Mouse (Mus musculus): ENCODE results near the gene Cdk15. TPM values are rescaled to one million over a fixed set of nuclear protein-coding genes. Genes with fewer than 3 reads are reported as not detected.

Gene Cdk15
- polyA plus RNA-seq, 1 experiment: not detected

DNA sequence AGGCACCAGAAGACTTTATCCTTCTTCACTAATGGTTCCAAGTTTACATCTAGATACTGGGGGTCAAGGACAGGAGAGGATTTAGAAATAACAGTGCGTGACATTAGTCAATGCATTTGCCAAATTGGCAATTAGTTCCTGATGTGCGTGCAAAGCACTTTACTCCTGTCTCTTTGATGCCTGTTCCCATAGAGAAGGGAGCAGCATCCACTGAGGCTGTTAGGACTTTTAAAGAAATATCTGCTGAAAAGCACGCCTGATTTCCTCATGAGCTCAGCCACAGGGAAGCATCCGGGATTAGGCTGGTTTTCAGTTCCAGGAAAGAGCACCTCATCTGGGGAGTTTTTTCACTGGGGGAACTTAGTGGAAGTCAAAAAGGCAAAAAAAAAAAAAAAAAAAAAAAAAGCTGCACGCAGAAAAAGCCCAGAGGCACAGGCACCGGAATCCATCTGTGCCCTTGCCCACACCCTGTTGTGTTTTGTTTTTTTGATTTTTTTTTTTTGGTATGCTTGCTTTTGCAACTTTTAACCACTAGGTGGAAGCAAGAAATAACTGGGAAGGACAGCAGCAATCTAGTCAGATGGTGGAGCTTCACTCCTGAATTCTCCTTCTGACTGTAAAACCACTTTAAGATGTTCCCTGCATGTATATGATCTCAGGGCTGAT is 59.8 kb downstream of the Cdk15 start:
- Histone ChIP-seq H3K9me3 (replicated peaks; ENCODE audit: control insufficient read depth, insufficient read depth, low read length, poor library complexity, severe bottlenecking) (no peaks in the 10 kb centered on the region), H3K27me3 (ENCODE audit: control insufficient read depth, insufficient read depth, low read length, poor library complexity, severe bottlenecking) (no peaks in the 10 kb centered on the region), H3K4me1 (ENCODE audit: control insufficient read depth, insufficient read depth, low read length) (peaks cover 4% of the 10 kb centered on the region), H3K27ac (ENCODE audit: insufficient read depth, low read length) (no peak overlapping the region), H3K4me3 (ENCODE audit: low read depth, low read length) (no peak overlapping the region), H3K9ac (ENCODE audit: low read depth, poor library complexity, severe bottlenecking) (no peak overlapping the region), H3K36me3 (ENCODE audit: control insufficient read depth, insufficient read depth, low read length, poor library complexity, severe bottlenecking) (no peaks in the 10 kb centered on the region)
- TF ChIP-seq CTCF (IDR thresholded peaks at IDR 0.05; ENCODE audit: low read depth, low read length) (peak; percentile 9), POLR2A (IDR thresholded peaks at IDR 0.05; ENCODE audit: insufficient read depth, low read length) (no peak)

- Histone ChIP-seq H3K4me1 (ENCODE audit: control insufficient read depth, insufficient read depth, low read length) (peaks cover 6% of the 10 kb centered on the region), H3K9me3 (replicated peaks; ENCODE audit: control insufficient read depth, insufficient read depth, low read length, poor library complexity, severe bottlenecking) (no peaks in the 10 kb centered on the region)
Observed at GRCm38 (mm10) chr1:59317397-59317796, 60.7 kb downstream of the Cdk15 start.

DNA sequence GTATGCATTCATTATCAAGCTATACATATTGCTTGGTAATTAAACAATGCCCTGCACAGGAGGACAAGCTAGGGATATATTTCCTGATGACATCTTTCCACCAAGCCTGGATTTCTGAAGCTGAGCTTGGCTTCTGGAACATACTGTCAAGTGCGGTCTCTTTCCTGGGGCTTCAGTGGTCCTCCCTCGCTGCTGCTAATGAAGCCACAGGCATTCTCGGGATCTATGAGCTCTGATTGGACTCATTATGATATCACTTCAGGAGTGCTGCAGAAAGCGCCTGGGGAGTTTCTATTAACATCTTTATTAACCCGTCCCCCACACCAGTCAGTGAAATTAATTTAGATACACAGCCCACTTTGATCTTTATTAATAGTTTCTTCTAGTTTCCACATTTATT is 62.2 kb downstream of the Cdk15 start:
- no peak overlapping the region for H3K4me3 ChIP-seq (ENCODE audit: low read depth, low read length)
- H3K4me1 ChIP-seq (ENCODE audit: control insufficient read depth, insufficient read depth, low read length): peaks cover 6% of the 10 kb centered on the region
- no peak for TF ChIP-seq EP300 (IDR thresholded peaks at IDR 0.05; ENCODE audit: insufficient read depth, low read depth, low read length)
- TF ChIP-seq POLR2A (IDR thresholded peaks at IDR 0.05; ENCODE audit: insufficient read depth, low read length): no peak
- TF ChIP-seq CTCF (IDR thresholded peaks at IDR 0.05; ENCODE audit: low read depth, low read length): no peak
- no peak overlapping the region for H3K9ac ChIP-seq (ENCODE audit: low read depth, poor library complexity, severe bottlenecking)
- no peaks in the 10 kb centered on the region for H3K9me3 ChIP-seq (replicated peaks; ENCODE audit: control insufficient read depth, insufficient read depth, low read length, poor library complexity, severe bottlenecking)
- no peak overlapping the region for H3K27ac ChIP-seq (ENCODE audit: insufficient read depth, low read length)
- H3K36me3 ChIP-seq (ENCODE audit: control insufficient read depth, insufficient read depth, low read length, poor library complexity, severe bottlenecking): no peaks in the 10 kb centered on the region
- H3K27me3 ChIP-seq (ENCODE audit: control insufficient read depth, insufficient read depth, low read length, poor library complexity, severe bottlenecking): no peaks in the 10 kb centered on the region

More at GRCm38 (mm10) chr1:59317397-59317796, 60.7 kb downstream of the Cdk15 start:
- Histone ChIP-seq H3K27me3 (ENCODE audit: control insufficient read depth, insufficient read depth, low read length, poor library complexity, severe bottlenecking) (no peaks in the 10 kb centered on the region), H3K4me3 (ENCODE audit: low read depth, low read length) (no peak overlapping the region), H3K27ac (ENCODE audit: insufficient read depth, low read length) (no peak overlapping the region), H3K9ac (ENCODE audit: low read depth, poor library complexity, severe bottlenecking) (no peak overlapping the region), H3K36me3 (ENCODE audit: control insufficient read depth, insufficient read depth, low read length, poor library complexity, severe bottlenecking) (no peaks in the 10 kb centered on the region)
- no peak for TF ChIP-seq CTCF (IDR thresholded peaks at IDR 0.05; ENCODE audit: low read depth, low read length)
- TF ChIP-seq POLR2A (IDR thresholded peaks at IDR 0.05; ENCODE audit: insufficient read depth, low read length): no peak
- TF ChIP-seq EP300 (IDR thresholded peaks at IDR 0.05; ENCODE audit: insufficient read depth, low read depth, low read length): no peak

DNA sequence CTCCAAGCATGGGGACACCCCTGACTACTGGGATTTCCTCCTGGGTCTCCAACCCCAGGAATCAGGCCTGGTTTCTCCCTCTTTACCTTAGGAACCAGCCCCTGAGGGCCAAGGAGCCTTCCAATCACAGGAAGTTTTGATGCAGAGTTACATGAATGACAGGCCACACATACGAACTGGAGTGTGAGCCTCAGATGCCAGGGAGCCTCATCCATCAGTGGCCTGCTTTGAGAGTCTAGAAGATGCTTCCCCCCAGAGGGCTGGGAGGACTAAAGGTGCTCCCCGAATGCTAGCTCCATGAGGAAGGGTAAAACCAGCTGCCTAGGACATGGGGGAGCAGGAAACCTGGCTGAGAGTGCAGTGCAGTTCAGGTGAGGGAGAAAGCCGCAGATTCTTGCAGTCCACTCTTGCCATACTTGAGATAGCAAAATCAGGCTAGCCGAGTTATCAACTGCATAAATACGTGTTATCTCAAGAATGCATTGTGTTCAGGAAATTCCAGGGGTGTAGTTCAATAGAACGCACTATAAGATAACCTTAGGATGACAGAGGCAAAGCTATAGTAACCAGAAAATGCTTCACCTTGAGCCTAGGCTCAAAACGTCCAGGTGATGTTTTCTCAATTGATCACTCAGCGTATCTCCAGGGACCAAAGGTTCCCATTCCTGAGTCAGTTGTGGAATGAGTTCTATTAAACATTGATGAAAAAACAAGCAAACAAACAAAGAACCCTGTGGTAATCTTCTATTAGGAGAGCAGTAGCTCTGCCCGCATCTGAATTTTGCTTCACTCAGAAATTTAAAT is 64.6 kb downstream of the Cdk15 start:
- Histone ChIP-seq H3K27me3 (ENCODE audit: control insufficient read depth, insufficient read depth, low read length, poor library complexity, severe bottlenecking) (no peaks in the 10 kb centered on the region), H3K36me3 (ENCODE audit: control insufficient read depth, insufficient read depth, low read length, poor library complexity, severe bottlenecking) (no peaks in the 10 kb centered on the region), H3K4me1 (ENCODE audit: control insufficient read depth, insufficient read depth, low read length) (peaks cover 2% of the 10 kb centered on the region), H3K4me3 (ENCODE audit: low read depth, low read length) (no peak overlapping the region), H3K27ac (ENCODE audit: insufficient read depth, low read length) (no peak overlapping the region), H3K9ac (ENCODE audit: low read depth, poor library complexity, severe bottlenecking) (no peak overlapping the region), H3K9me3 (replicated peaks; ENCODE audit: control insufficient read depth, insufficient read depth, low read length, poor library complexity, severe bottlenecking) (no peaks in the 10 kb centered on the region)
- TF ChIP-seq CTCF (IDR thresholded peaks at IDR 0.05; ENCODE audit: low read depth, low read length) (no peak), POLR2A (IDR thresholded peaks at IDR 0.05; ENCODE audit: insufficient read depth, low read length) (no peak), EP300 (IDR thresholded peaks at IDR 0.05; ENCODE audit: insufficient read depth, low read depth, low read length) (no peak)

- Histone ChIP-seq H3K27me3 (ENCODE audit: control insufficient read depth, insufficient read depth, low read length, poor library complexity, severe bottlenecking) (no peaks in the 10 kb centered on the region), H3K4me3 (ENCODE audit: low read depth, low read length) (no peak overlapping the region), H3K9me3 (replicated peaks; ENCODE audit: control insufficient read depth, insufficient read depth, low read length, poor library complexity, severe bottlenecking) (no peaks in the 10 kb centered on the region), H3K27ac (ENCODE audit: insufficient read depth, low read length) (peak overlapping the region; percentile 25; the same call in 1 of the 2 replicates), H3K36me3 (ENCODE audit: control insufficient read depth, insufficient read depth, low read length, poor library complexity, severe bottlenecking) (no peaks in the 10 kb centered on the region), H3K9ac (ENCODE audit: low read depth, poor library complexity, severe bottlenecking) (no peak overlapping the region), H3K4me1 (ENCODE audit: control insufficient read depth, insufficient read depth, low read length) (peaks cover 2% of the 10 kb centered on the region)
- no peak for TF ChIP-seq CTCF (IDR thresholded peaks at IDR 0.05; ENCODE audit: low read depth, low read length)
- no peak for TF ChIP-seq POLR2A (IDR thresholded peaks at IDR 0.05; ENCODE audit: insufficient read depth, low read length)
- TF ChIP-seq EP300 (IDR thresholded peaks at IDR 0.05; ENCODE audit: insufficient read depth, low read depth, low read length): no peak
Observed at GRCm38 (mm10) chr1:59321880-59322836, 65.5 kb downstream of the Cdk15 start.
